Mouse (Mus musculus): Measurements from ENCODE around the gene March10. TPM values are rescaled to one million over a fixed set of nuclear protein-coding genes. Genes with fewer than 3 reads are reported as not detected.
A peak's percentile ranks its signal among the peaks of the same experiment; 100 is the strongest.

The March10 gene
- total RNA-seq (2014; rRNA removed) (not detected in 2 replicates), polyA plus RNA-seq (2012; rRNA removed) (not detected in 2 replicates)

DNA sequence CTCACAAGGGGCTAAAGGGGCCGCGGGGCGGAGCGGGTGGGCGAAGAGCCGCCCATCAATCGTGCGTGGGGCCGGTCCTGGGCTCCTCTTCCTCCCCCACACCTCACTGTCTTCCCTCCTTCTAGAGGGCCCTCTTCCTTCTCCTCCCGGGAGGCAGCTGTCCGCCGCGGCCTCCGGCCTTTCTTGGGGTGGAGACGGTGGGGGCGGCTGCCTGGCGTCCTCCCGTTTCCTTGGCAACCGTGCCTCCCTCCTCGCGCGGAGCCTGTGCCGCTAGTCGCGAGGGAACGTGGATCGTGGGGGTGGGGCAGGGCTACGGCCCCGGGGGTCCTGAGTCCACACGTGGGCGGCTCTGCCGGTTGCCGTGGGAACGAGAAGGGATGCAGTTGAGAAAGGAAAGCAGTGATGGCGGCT, at the start of gene March10:
March10 (minus strand) TSS at position 239 of the 411 bp plus-strand sequence.
- no peak within 1 kb of the TSS for H3K4me3 ChIP-seq (ENCODE audit: insufficient read depth, low read depth, low read length)
- no peak within 1 kb of the TSS for H3K27ac ChIP-seq (replicated peaks; ENCODE audit: insufficient read depth, low read depth, low read length)

DNA sequence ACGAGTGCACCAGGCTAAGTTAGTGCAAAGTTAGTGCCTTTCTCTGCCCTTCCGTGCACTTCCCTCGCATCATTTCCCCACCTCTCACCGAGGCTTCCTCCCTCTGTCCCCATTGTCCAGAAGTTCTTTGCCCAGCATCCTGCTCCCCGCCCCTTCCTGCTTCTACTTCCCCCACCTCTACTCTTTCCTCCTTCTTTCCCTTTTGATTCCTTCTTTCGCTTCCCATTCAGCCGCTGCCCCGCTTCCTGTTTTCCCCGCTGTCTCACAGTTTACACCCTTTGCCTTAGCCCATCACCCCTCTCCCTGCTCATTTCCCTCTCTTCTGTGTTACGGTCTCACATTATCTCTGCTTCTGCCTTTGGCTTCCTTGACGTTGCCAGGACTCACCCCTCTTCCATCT, 49.8 kb upstream of the March10 start:
- H3K79me2 ChIP-seq (ENCODE audit: control insufficient read depth, insufficient read depth, low read length): no peaks in the 10 kb centered on the region
- TF ChIP-seq POLR2A (IDR thresholded peaks at IDR 0.05; ENCODE audit: extremely low read depth, insufficient read depth, low read length) (no peak), CTCF (IDR thresholded peaks at IDR 0.05; ENCODE audit: low read depth, low read length) (no peak)
- H3K4me1 ChIP-seq (ENCODE audit: control insufficient read depth, insufficient read depth, low read length): no peaks in the 10 kb centered on the region; the same call in 1 of the 2 replicates
- 64% methylated on average over 11 of the region's 11 CpGs for WGBS
- peak; percentile 35 for DNase-seq (ENCODE audit: extremely low read depth, low read depth, low spot score)
- H3K36me3 ChIP-seq (ENCODE audit: control insufficient read depth, insufficient read depth, low read length): no peaks in the 10 kb centered on the region
- H3K9ac ChIP-seq (ENCODE audit: low read depth, low read length): no peak overlapping the region
- no peaks in the 10 kb centered on the region for H3K27me3 ChIP-seq (ENCODE audit: control insufficient read depth, insufficient read depth, low read length)
- H3K27ac ChIP-seq (replicated peaks; ENCODE audit: insufficient read depth, low read depth, low read length): no peak overlapping the region
- H3K4me3 ChIP-seq (ENCODE audit: insufficient read depth, low read depth, low read length): no peak overlapping the region

More for the DNA sequence above, at the start of gene March10:
- Histone ChIP-seq H3K9ac (ENCODE audit: low read depth, low read length) (no peak within 1 kb of the TSS), H3K79me2 (ENCODE audit: control insufficient read depth, insufficient read depth, low read length) (no peaks in the 10 kb centered on the region), H3K27me3 (ENCODE audit: control insufficient read depth, insufficient read depth, low read length) (peaks cover 7% of the 10 kb centered on the region; the same call in 1 of the 2 replicates), H3K4me1 (ENCODE audit: control insufficient read depth, insufficient read depth, low read length) (no peaks in the 10 kb centered on the region), H3K36me3 (ENCODE audit: control insufficient read depth, insufficient read depth, low read length) (no peaks in the 10 kb centered on the region)
- WGBS: 10% methylated on average over 35 of the region's 35 CpGs
- DNase-seq (ENCODE audit: extremely low read depth, low read depth, low spot score): no peak
- no peak for TF ChIP-seq POLR2A (IDR thresholded peaks at IDR 0.05; ENCODE audit: extremely low read depth, insufficient read depth, low read length)
- TF ChIP-seq CTCF (IDR thresholded peaks at IDR 0.05; ENCODE audit: low read depth, low read length): no peak

DNA sequence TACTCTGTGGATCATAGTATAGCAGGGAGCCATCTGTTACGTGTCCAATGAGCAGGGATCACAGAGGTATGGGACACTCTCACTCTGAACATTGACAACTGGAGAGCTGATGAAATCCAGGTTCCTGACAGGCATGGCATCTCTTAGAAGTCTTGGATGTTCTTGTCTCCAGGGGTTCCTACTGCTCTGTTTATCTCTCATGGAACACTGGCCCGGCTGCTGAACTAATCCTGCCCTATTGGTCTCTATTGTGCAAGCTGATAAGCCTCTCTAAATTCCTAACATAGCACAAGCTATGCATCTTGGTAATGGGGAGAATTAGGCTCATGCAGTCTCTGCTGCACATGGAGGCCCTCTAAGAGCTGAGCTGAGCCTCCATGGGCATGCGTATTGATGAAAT, 48.5 kb upstream of the March10 start:
- Histone ChIP-seq H3K4me1 (ENCODE audit: control insufficient read depth, insufficient read depth, low read length) (no peaks in the 10 kb centered on the region; the same call in 1 of the 2 replicates), H3K79me2 (ENCODE audit: control insufficient read depth, insufficient read depth, low read length) (no peaks in the 10 kb centered on the region), H3K36me3 (ENCODE audit: control insufficient read depth, insufficient read depth, low read length) (no peaks in the 10 kb centered on the region), H3K27ac (replicated peaks; ENCODE audit: insufficient read depth, low read depth, low read length) (no peak overlapping the region), H3K9ac (ENCODE audit: low read depth, low read length) (no peak overlapping the region), H3K4me3 (ENCODE audit: insufficient read depth, low read depth, low read length) (no peak overlapping the region), H3K27me3 (ENCODE audit: control insufficient read depth, insufficient read depth, low read length) (no peaks in the 10 kb centered on the region; the same call in 1 of the 2 replicates)
- 48% methylated on average over 3 of the region's 3 CpGs for WGBS
- DNase-seq (ENCODE audit: extremely low read depth, low read depth, low spot score): no peak
- no peak for TF ChIP-seq POLR2A (IDR thresholded peaks at IDR 0.05; ENCODE audit: extremely low read depth, insufficient read depth, low read length)
- no peak for TF ChIP-seq CTCF (IDR thresholded peaks at IDR 0.05; ENCODE audit: low read depth, low read length)

DNA sequence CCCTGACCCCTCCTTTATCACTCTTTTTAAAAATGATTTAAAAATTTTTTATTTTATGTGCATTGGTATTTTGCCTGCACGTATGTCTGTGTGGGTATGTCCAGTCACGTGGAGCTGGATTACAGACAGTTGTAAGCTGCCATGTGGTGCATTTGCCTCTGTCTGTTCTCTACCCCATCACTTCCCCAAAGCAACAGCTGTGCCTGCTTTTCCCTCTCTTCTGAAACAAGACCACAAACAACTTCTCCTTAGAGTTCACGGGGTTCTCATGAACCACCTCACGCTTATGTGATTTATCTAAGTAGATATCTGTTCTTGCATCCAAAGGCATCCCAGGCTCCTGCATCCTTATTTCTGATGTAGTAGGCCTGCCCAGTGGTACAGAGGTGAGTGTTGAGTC, 45.8 kb upstream of the March10 start:
- 90% methylated on average over 4 of the region's 4 CpGs for WGBS
- Histone ChIP-seq H3K79me2 (ENCODE audit: control insufficient read depth, insufficient read depth, low read length) (no peaks in the 10 kb centered on the region), H3K4me3 (ENCODE audit: insufficient read depth, low read depth, low read length) (no peak overlapping the region), H3K27me3 (ENCODE audit: control insufficient read depth, insufficient read depth, low read length) (no peaks in the 10 kb centered on the region; the same call in 1 of the 2 replicates), H3K27ac (replicated peaks; ENCODE audit: insufficient read depth, low read depth, low read length) (no peak overlapping the region), H3K4me1 (ENCODE audit: control insufficient read depth, insufficient read depth, low read length) (no peaks in the 10 kb centered on the region; the same call in 1 of the 2 replicates), H3K9ac (ENCODE audit: low read depth, low read length) (no peak overlapping the region), H3K36me3 (ENCODE audit: control insufficient read depth, insufficient read depth, low read length) (no peaks in the 10 kb centered on the region)
- no peak for TF ChIP-seq POLR2A (IDR thresholded peaks at IDR 0.05; ENCODE audit: extremely low read depth, insufficient read depth, low read length)
- no peak for TF ChIP-seq CTCF (IDR thresholded peaks at IDR 0.05; ENCODE audit: low read depth, low read length)
- DNase-seq (ENCODE audit: extremely low read depth, low read depth, low spot score): peak; percentile 17

DNA sequence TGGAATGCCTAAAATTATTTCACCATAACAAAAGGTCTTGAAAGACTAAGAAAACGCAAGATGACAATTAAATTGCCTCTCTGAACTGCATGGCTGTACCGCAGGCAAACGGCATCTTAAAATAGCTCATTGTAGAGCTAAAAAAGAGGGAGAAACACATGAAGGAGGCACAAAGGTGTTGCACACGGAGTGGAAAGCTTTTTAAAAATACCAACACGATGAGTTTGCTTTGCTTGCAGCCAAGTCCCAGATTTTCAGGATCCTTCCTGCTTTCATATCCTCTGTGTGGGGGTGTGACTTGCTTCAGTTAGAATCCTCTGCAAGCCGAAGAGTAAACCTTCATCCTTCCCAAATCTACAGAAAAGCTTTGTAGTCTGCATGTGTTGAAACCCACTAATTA, 41.0 kb upstream of the March10 start:
- Histone ChIP-seq H3K79me2 (ENCODE audit: control insufficient read depth, insufficient read depth, low read length) (no peaks in the 10 kb centered on the region), H3K27ac (replicated peaks; ENCODE audit: insufficient read depth, low read depth, low read length) (no peak overlapping the region), H3K4me3 (ENCODE audit: insufficient read depth, low read depth, low read length) (no peak overlapping the region)

DNA sequence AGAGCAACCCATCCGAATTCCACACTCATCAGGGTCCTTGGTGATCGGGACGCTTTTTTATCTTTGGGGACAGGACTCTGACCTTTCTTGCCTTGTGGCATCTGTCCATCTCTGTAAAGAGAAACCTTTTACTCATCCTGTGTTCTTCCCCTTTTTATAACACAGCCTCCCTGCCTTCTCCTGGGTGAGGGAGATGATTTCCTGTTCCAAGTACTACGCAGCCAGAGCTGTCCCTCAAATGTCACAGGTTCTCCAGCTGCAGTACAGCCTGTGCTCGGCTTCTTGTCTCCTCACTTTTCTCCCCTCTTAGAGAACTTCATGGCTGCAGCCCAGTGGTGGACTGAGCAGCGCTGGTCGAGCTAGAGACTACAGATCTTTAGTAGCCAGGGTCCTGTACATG, 40.1 kb upstream of the March10 start:
- TF ChIP-seq POLR2A (IDR thresholded peaks at IDR 0.05; ENCODE audit: extremely low read depth, insufficient read depth, low read length) (no peak), CTCF (IDR thresholded peaks at IDR 0.05; ENCODE audit: low read depth, low read length) (no peak)
- H3K4me3 ChIP-seq (ENCODE audit: insufficient read depth, low read depth, low read length): no peak overlapping the region
- H3K4me1 ChIP-seq (ENCODE audit: control insufficient read depth, insufficient read depth, low read length): no peaks in the 10 kb centered on the region

More for the DNA sequence above, 41.0 kb upstream of the March10 start:
- DNase-seq (ENCODE audit: extremely low read depth, low read depth, low spot score): no peak
- Histone ChIP-seq H3K9ac (ENCODE audit: low read depth, low read length) (no peak overlapping the region), H3K36me3 (ENCODE audit: control insufficient read depth, insufficient read depth, low read length) (no peaks in the 10 kb centered on the region), H3K27me3 (ENCODE audit: control insufficient read depth, insufficient read depth, low read length) (no peaks in the 10 kb centered on the region; the same call in 1 of the 2 replicates), H3K4me1 (ENCODE audit: control insufficient read depth, insufficient read depth, low read length) (no peaks in the 10 kb centered on the region)
- WGBS: 78% methylated on average over 6 of the region's 6 CpGs
- TF ChIP-seq POLR2A (IDR thresholded peaks at IDR 0.05; ENCODE audit: extremely low read depth, insufficient read depth, low read length) (no peak), CTCF (IDR thresholded peaks at IDR 0.05; ENCODE audit: low read depth, low read length) (no peak)

More for the DNA sequence above, 40.1 kb upstream of the March10 start:
- no peak for DNase-seq (ENCODE audit: extremely low read depth, low read depth, low spot score)
- no peaks in the 10 kb centered on the region for H3K36me3 ChIP-seq (ENCODE audit: control insufficient read depth, insufficient read depth, low read length)
- H3K79me2 ChIP-seq (ENCODE audit: control insufficient read depth, insufficient read depth, low read length): no peaks in the 10 kb centered on the region
- H3K9ac ChIP-seq (ENCODE audit: low read depth, low read length): no peak overlapping the region
- no peaks in the 10 kb centered on the region; the same call in 1 of the 2 replicates for H3K27me3 ChIP-seq (ENCODE audit: control insufficient read depth, insufficient read depth, low read length)
- H3K27ac ChIP-seq (replicated peaks; ENCODE audit: insufficient read depth, low read depth, low read length): no peak overlapping the region
- 39% methylated on average over 7 of the region's 7 CpGs for WGBS

All from liver, adult 2 months (tissue).